Mouse (Mus musculus) ES-E14 (cell line): ENCODE measurements at regions not wholly inside any gene's neighbourhood (a gene's known extent, or its start where the extent isn't known, plus 50 kb on each side); places are given as distances from the start of the nearest gene placed in this dataset.

Source experiments
- DNase-seq: peaks from one replicate; pipeline ENCODE4 v3.0.0-alpha.2; 2013; ENCODE audit warnings: low read depth, low spot score
- H3K27ac ChIP-seq: 2 replicates; pipeline ENCODE4 v1.5.1; 2012; ENCODE audit warnings: low read depth, mild to moderate bottlenecking, low read length, moderate library complexity, mixed read lengths; ENCODE audit not compliant: poor library complexity, insufficient read depth, severe bottlenecking
- H3K36me3 ChIP-seq: 2 replicates; pipeline ENCODE4 v1.6.1; 2012; ENCODE audit warnings: mild to moderate bottlenecking, low read length, moderate library complexity, mixed read lengths; ENCODE audit not compliant: control insufficient read depth, poor library complexity, insufficient read depth, severe bottlenecking
- H3K4me1 ChIP-seq, 2 experiments: fragments of 150-350 bp in 1 of 2; sonication (generic) in 1 of 2; 2 replicates each; pipeline ENCODE4 v1.6.1; 2012; ENCODE audit warnings: low read length in 2 of 2, mild to moderate bottlenecking in 1 of 2, mixed read lengths in 1 of 2; ENCODE audit not compliant: control insufficient read depth in 2 of 2, insufficient read depth in 2 of 2, poor library complexity in 1 of 2
- H3K4me3 ChIP-seq, 2 experiments: fragments of 150-350 bp in 1 of 2; sonication (generic) in 1 of 2; 2 replicates each; pipeline ENCODE4 v1.5.1; 2012; ENCODE audit warnings: low read length in 2 of 2, low read depth in 1 of 2, mild to moderate bottlenecking in 1 of 2, mixed read lengths in 1 of 2; ENCODE audit not compliant: insufficient read depth in 1 of 2, poor library complexity in 1 of 2, severe bottlenecking in 1 of 2
- H3K9ac ChIP-seq: 2 replicates; pipeline ENCODE4 v1.6.1; 2012; ENCODE audit warnings: low read depth, mild to moderate bottlenecking, low read length, mixed read lengths; ENCODE audit not compliant: poor library complexity, insufficient read depth, severe bottlenecking
- H3K9me3 ChIP-seq: fragments of 150-350 bp; sonication (generic); 2 replicates; pipeline ENCODE4 v1.6.1; 2012; ENCODE audit warnings: low read depth, mild to moderate bottlenecking, low read length; ENCODE audit not compliant: control insufficient read depth, insufficient read depth
- CHD2 ChIP-seq: IDR thresholded peaks from 2 replicates; pipeline ENCODE4 v1.6.1; 2014; ENCODE audit warnings: mild to moderate bottlenecking, low read depth, low read length, inconsistent platforms
- HCFC1 ChIP-seq: IDR thresholded peaks from 2 replicates; pipeline ENCODE4 v1.6.1; 2012; ENCODE audit warnings: low read length, inconsistent platforms, borderline replicate concordance; ENCODE audit not compliant: insufficient read depth
- MAFK ChIP-seq: IDR thresholded peaks from 2 replicates; pipeline ENCODE4 v1.6.1; 2014; ENCODE audit warnings: mild to moderate bottlenecking, low read depth, low read length, inconsistent platforms; ENCODE audit not compliant: insufficient read depth
- ZC3H11A ChIP-seq: IDR thresholded peaks from 2 replicates; pipeline ENCODE4 v1.6.1; 2012; ENCODE audit warnings: low read depth, mild to moderate bottlenecking, inconsistent platforms, low read length, borderline replicate concordance
- ZNF384 ChIP-seq: IDR thresholded peaks from 2 replicates; pipeline ENCODE4 v1.6.1; 2012; ENCODE audit warnings: low read depth, low read length, inconsistent platforms
- in situ Hi-C, 2 experiments: fragments of 600-800 bp; cut with MboI; formaldehyde crosslinking; loops; one replicate each; pipeline ENCODE4 v1.15.1; 2025; ENCODE audit warnings: low sequenced_read_pairs in 2 of 2, inconsistent platforms in 1 of 2; ENCODE audit not compliant: unreplicated experiment in 2 of 2

- no peak overlapping the region for H3K4me3 ChIP-seq
- TF ChIP-seq HCFC1 (no peak), MAFK (no peak), ZC3H11A (no peak), CHD2 (no peak), ZNF384 (no peak)
- DNase-seq, result no peak
- in situ Hi-C loops, result no loop called here
- no peaks in the 10 kb centered on the region for H3K9me3 ChIP-seq
- no peak overlapping the region for H3K9ac ChIP-seq
- no peaks in the 10 kb centered on the region for H3K36me3 ChIP-seq
- no peak overlapping the region for H3K27ac ChIP-seq
- no peaks in the 10 kb centered on the region for H3K4me1 ChIP-seq
These were observed 315.0 kb upstream of the Xylt1 start for GRCm38 (mm10) chr7:117065771-117066170.

DNA sequence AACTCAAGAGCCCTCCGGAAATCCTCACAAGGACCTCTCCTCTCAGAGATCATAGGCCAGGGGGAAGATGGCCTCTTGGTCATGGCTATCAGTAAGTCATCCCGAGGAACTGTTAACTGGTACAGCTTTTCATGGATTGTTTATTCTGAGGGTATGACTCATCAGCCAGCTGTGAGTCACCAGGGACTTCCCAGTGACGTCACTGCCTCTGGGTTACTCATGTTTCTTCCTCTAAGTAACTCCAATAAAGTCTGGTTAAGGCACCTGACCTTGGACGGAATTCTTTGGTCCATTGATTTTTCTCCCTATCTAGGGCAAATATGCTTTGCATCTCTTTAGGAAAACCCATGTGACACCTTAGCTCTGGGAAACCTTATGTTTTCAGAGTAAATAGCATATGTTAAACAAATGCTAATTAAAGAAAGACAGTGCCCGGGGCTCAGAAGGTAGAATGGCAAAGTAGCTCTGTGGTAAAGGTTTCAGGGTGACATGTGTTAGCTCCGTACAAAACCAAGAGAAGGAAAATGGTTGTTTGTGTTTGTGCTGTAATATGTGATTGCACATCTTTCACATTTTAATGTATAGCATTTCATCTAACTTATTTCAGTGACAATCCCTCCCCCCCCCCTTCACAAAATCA is 289.7 kb upstream of the Xylt1 start:
- Histone ChIP-seq H3K9ac (no peak overlapping the region), H3K4me1 (no peaks in the 10 kb centered on the region), H3K4me3 (no peak overlapping the region), H3K9me3 (no peaks in the 10 kb centered on the region), H3K36me3 (no peaks in the 10 kb centered on the region), H3K27ac (no peak overlapping the region)
- TF ChIP-seq CHD2 (no peak), MAFK (no peak)
- DNase-seq, result peak; percentile 17
- in situ Hi-C loops, result no loop called here

- Histone ChIP-seq H3K9me3 (no peaks in the 10 kb centered on the region), H3K4me1 (no peaks in the 10 kb centered on the region), H3K27ac (no peak overlapping the region), H3K9ac (no peak overlapping the region), H3K36me3 (no peaks in the 10 kb centered on the region), H3K4me3 (no peak overlapping the region)
- TF ChIP-seq MAFK (no peak), ZNF384 (no peak), HCFC1 (no peak), CHD2 (no peak), ZC3H11A (no peak)
- no peak for DNase-seq
- in situ Hi-C loops, result no loop called here
These were observed 287.9 kb upstream of the Xylt1 start for GRCm38 (mm10) chr7:117092860-117093259.

- Histone ChIP-seq H3K36me3 (no peaks in the 10 kb centered on the region), H3K4me3 (no peak overlapping the region), H3K4me1 (no peaks in the 10 kb centered on the region), H3K27ac (no peak overlapping the region), H3K9me3 (no peaks in the 10 kb centered on the region), H3K9ac (no peak overlapping the region)
- in situ Hi-C loops, result no loop called here
- no peak for TF ChIP-seq ZC3H11A
- no peak for TF ChIP-seq MAFK
- TF ChIP-seq ZNF384, result no peak
- no peak for TF ChIP-seq CHD2
- TF ChIP-seq HCFC1, result no peak
- DNase-seq, result no peak
These were observed 283.2 kb upstream of the Xylt1 start for GRCm38 (mm10) chr7:117097618-117098017.

- in situ Hi-C loops, result no loop called here
These were observed 281.7 kb upstream of the Xylt1 start for GRCm38 (mm10) chr7:117099041-117099440.

More at GRCm38 (mm10) chr7:117099041-117099440, 281.7 kb upstream of the Xylt1 start:
- Histone ChIP-seq H3K9me3 (no peaks in the 10 kb centered on the region), H3K4me1 (no peaks in the 10 kb centered on the region), H3K9ac (no peak overlapping the region), H3K4me3 (no peak overlapping the region), H3K27ac (no peak overlapping the region), H3K36me3 (no peaks in the 10 kb centered on the region)
- DNase-seq, result no peak
- no peak for TF ChIP-seq ZC3H11A
- TF ChIP-seq ZNF384, result no peak
- no peak for TF ChIP-seq CHD2
- TF ChIP-seq MAFK, result no peak
- TF ChIP-seq HCFC1, result no peak
